Mouse (Mus musculus): ENCODE measurements around the gene Nkrf. TPM values are rescaled to one million over a fixed set of nuclear protein-coding genes. Genes with fewer than 3 reads are reported as not detected.

Nkrf gene
- total RNA-seq, 1 experiment: 12.5 TPM

GRCm38 (mm10) chrX:36843346-36843990 is 59.2 kb downstream of the Nkrf start:
- Histone ChIP-seq H3K9me3 (ENCODE audit: control insufficient read depth, insufficient read depth, low read depth, low read length) (no peaks in the 10 kb centered on the region), H3K4me1 (ENCODE audit: control insufficient read depth in 2 of 2, insufficient read depth in 2 of 2, low read length in 2 of 2, poor library complexity in 1 of 2) (0 out of 4 replicates have a peak, but pooled peaks cover 0 to 2% of the 10 kb centered on the region in 2 experiments), H3K9ac (ENCODE audit: insufficient read depth, low read depth, low read length, poor library complexity, severe bottlenecking) (no peak overlapping the region), H3K36me3 (ENCODE audit: control insufficient read depth, insufficient read depth, low read length, poor library complexity, severe bottlenecking) (no peaks in the 10 kb centered on the region), H3K4me3 (ENCODE audit: insufficient read depth in 1 of 2, low read depth in 1 of 2, low read length in 2 of 2, poor library complexity in 1 of 2, severe bottlenecking in 1 of 2) (no peak overlapping the region), H3K27ac (ENCODE audit: insufficient read depth, low read depth, low read length, poor library complexity, severe bottlenecking) (no peak overlapping the region)
- TF ChIP-seq MAFK (IDR thresholded peaks at IDR 0.05; ENCODE audit: insufficient read depth, low read depth, low read length): no peak
- TF ChIP-seq HCFC1 (IDR thresholded peaks at IDR 0.05; ENCODE audit: borderline replicate concordance, insufficient read depth, low read length): no peak
- no peak for TF ChIP-seq CHD2 (IDR thresholded peaks at IDR 0.05; ENCODE audit: low read depth, low read length)
- no peak for TF ChIP-seq ZC3H11A (IDR thresholded peaks at IDR 0.05; ENCODE audit: borderline replicate concordance, low read depth, low read length)
- TF ChIP-seq ZNF384 (IDR thresholded peaks at IDR 0.05; ENCODE audit: low read depth, low read length): no peak
- in situ Hi-C loops (cut with MboI; ENCODE audit: low sequenced_read_pairs in 2 of 2, unreplicated experiment in 2 of 2): no loop called here
- no peak for DNase-seq (ENCODE audit: low read depth, low spot score)

- no peaks in the 10 kb centered on the region for H3K36me3 ChIP-seq (ENCODE audit: control insufficient read depth, insufficient read depth, low read length, poor library complexity, severe bottlenecking)
- in situ Hi-C loops (cut with MboI; ENCODE audit: low sequenced_read_pairs in 2 of 2, unreplicated experiment in 2 of 2): no loop called here
- H3K4me1 ChIP-seq (ENCODE audit: control insufficient read depth in 2 of 2, insufficient read depth in 2 of 2, low read length in 2 of 2, poor library complexity in 1 of 2): peaks cover 0 to 2% of the 10 kb centered on the region in 2 experiments; a peak in 1 of 4 replicates
- H3K4me3 ChIP-seq (ENCODE audit: insufficient read depth in 1 of 2, low read depth in 1 of 2, low read length in 2 of 2, poor library complexity in 1 of 2, severe bottlenecking in 1 of 2): no peak overlapping the region
- no peak for TF ChIP-seq CHD2 (IDR thresholded peaks at IDR 0.05; ENCODE audit: low read depth, low read length)
- no peak for TF ChIP-seq HCFC1 (IDR thresholded peaks at IDR 0.05; ENCODE audit: borderline replicate concordance, insufficient read depth, low read length)
- TF ChIP-seq ZC3H11A (IDR thresholded peaks at IDR 0.05; ENCODE audit: borderline replicate concordance, low read depth, low read length): no peak
- TF ChIP-seq ZNF384 (IDR thresholded peaks at IDR 0.05; ENCODE audit: low read depth, low read length): no peak
- no peak for TF ChIP-seq MAFK (IDR thresholded peaks at IDR 0.05; ENCODE audit: insufficient read depth, low read depth, low read length)
- DNase-seq (ENCODE audit: low read depth, low spot score): no peak
- H3K9me3 ChIP-seq (ENCODE audit: control insufficient read depth, insufficient read depth, low read depth, low read length): no peaks in the 10 kb centered on the region
- peak overlapping the region; percentile 36; the same call in 1 of the 2 replicates for H3K27ac ChIP-seq (ENCODE audit: insufficient read depth, low read depth, low read length, poor library complexity, severe bottlenecking)
- no peak overlapping the region; the same call in 1 of the 2 replicates for H3K9ac ChIP-seq (ENCODE audit: insufficient read depth, low read depth, low read length, poor library complexity, severe bottlenecking)
Measured at GRCm38 (mm10) chrX:36841698-36842097, 61.0 kb downstream of the Nkrf start.

GRCm38 (mm10) chrX:36839391-36839790 is 63.3 kb downstream of the Nkrf start:
- H3K36me3 ChIP-seq (ENCODE audit: control insufficient read depth, insufficient read depth, low read length, poor library complexity, severe bottlenecking): no peaks in the 10 kb centered on the region

More at GRCm38 (mm10) chrX:36839391-36839790, 63.3 kb downstream of the Nkrf start:
- H3K4me1 ChIP-seq (ENCODE audit: control insufficient read depth in 2 of 2, insufficient read depth in 2 of 2, low read length in 2 of 2, poor library complexity in 1 of 2): peaks cover 0 to 7% of the 10 kb centered on the region in 2 experiments; a peak in 2 of 4 replicates
- no peaks in the 10 kb centered on the region for H3K9me3 ChIP-seq (ENCODE audit: control insufficient read depth, insufficient read depth, low read depth, low read length)
- no peak overlapping the region; a peak in 1 of 4 replicates for H3K4me3 ChIP-seq (ENCODE audit: insufficient read depth in 1 of 2, low read depth in 1 of 2, low read length in 2 of 2, poor library complexity in 1 of 2, severe bottlenecking in 1 of 2)
- peak overlapping the region; percentile 38; the same call in 1 of the 2 replicates for H3K9ac ChIP-seq (ENCODE audit: insufficient read depth, low read depth, low read length, poor library complexity, severe bottlenecking)
- DNase-seq (ENCODE audit: low read depth, low spot score): no peak
- in situ Hi-C loops (cut with MboI; ENCODE audit: low sequenced_read_pairs in 2 of 2, unreplicated experiment in 2 of 2): no loop called here
- peak overlapping the region; percentile 19; the same call in 1 of the 2 replicates for H3K27ac ChIP-seq (ENCODE audit: insufficient read depth, low read depth, low read length, poor library complexity, severe bottlenecking)
- TF ChIP-seq ZNF384 (IDR thresholded peaks at IDR 0.05; ENCODE audit: low read depth, low read length) (no peak), MAFK (IDR thresholded peaks at IDR 0.05; ENCODE audit: insufficient read depth, low read depth, low read length) (no peak), HCFC1 (IDR thresholded peaks at IDR 0.05; ENCODE audit: borderline replicate concordance, insufficient read depth, low read length) (no peak), ZC3H11A (IDR thresholded peaks at IDR 0.05; ENCODE audit: borderline replicate concordance, low read depth, low read length) (no peak), CHD2 (IDR thresholded peaks at IDR 0.05; ENCODE audit: low read depth, low read length) (no peak)

Other genes with a start within 250 kb of the Nkrf start
- 2.1 and 3.1 TPM in 2 replicates for gene Slc25a43, start 159.2 kb downstream of the Nkrf start, total RNA-seq (2012; rRNA removed)
- 557 and 605 TPM in 2 replicates for gene Slc25a5, start 107.2 kb downstream of the Nkrf start, total RNA-seq (2012; rRNA removed)
- 57.3 and 77.3 TPM in 2 replicates for gene Ube2a, start 29.0 kb downstream of the Nkrf start, total RNA-seq (2012; rRNA removed)
- gene C330007P06Rik, start 28.8 kb downstream of the Nkrf start, total RNA-seq (2012; rRNA removed): 27.4 and 30.2 TPM in 2 replicates
- 6.4 TPM in 2 replicates for gene Sept6, start 88.9 kb upstream of the Nkrf start, total RNA-seq (2012; rRNA removed)
- not detected in 2 replicates for gene Sowahd, start 145.9 kb upstream of the Nkrf start, total RNA-seq (2012; rRNA removed)
- 1,536 and 1,684 TPM in 2 replicates for gene Rpl39, start 182.5 kb upstream of the Nkrf start, total RNA-seq (2012; rRNA removed)
- 15.0 and 18.8 TPM in 2 replicates for gene Upf3b, start 207.4 kb upstream of the Nkrf start, total RNA-seq (2012; rRNA removed)
- 8.2 and 10.9 TPM in 2 replicates for gene Nkap, start 223.9 kb upstream of the Nkrf start, total RNA-seq (2012; rRNA removed)

All from ES-E14 (cell line).